Mouse (Mus musculus) kidney, embryonic 14.5 days (tissue): Measurements from ENCODE around the gene Hoxa1. TPM values are rescaled to one million over a fixed set of nuclear protein-coding genes. Genes with fewer than 3 reads are reported as not detected.

Experiments used
- ATAC-seq: fragments of 200-750 bp; cut with Nextera tagmentation; 2 replicates; pipeline ENCODE4 v1.8.0; 2017; ENCODE audit warnings: moderate number of reproducible peaks, mild to moderate bottlenecking, moderate TSS enrichment, moderate library complexity; ENCODE audit not compliant: low FRiP score, low TSS enrichment
- H3K27ac ChIP-seq: fragments of 300-500 bp; sonication (generic); 2 replicates; pipeline ENCODE4 v1.5.1; 2014; ENCODE audit warnings: low read depth, mild to moderate bottlenecking, low read length, moderate library complexity, mixed read lengths
- H3K27me3 ChIP-seq: fragments of 300-500 bp; sonication (generic); 2 replicates; pipeline ENCODE4 v1.6.1; 2014; ENCODE audit warnings: mild to moderate bottlenecking, low read length; ENCODE audit not compliant: control insufficient read depth, insufficient read depth
- H3K36me3 ChIP-seq: fragments of 300-500 bp; sonication (generic); 2 replicates; pipeline ENCODE4 v1.6.1; 2014; ENCODE audit warnings: low read length, mixed read lengths; ENCODE audit not compliant: control insufficient read depth, insufficient read depth
- H3K4me1 ChIP-seq: fragments of 300-500 bp; sonication (generic); 2 replicates; pipeline ENCODE4 v1.6.1; 2014; ENCODE audit warnings: low read length, mixed read lengths; ENCODE audit not compliant: control insufficient read depth, insufficient read depth
- H3K4me2 ChIP-seq: fragments of 300-500 bp; sonication (generic); replicated peaks from 2 replicates; pipeline ENCODE4 v1.6.1; 2014; ENCODE audit warnings: low read depth, mild to moderate bottlenecking, low read length
- H3K4me3 ChIP-seq: fragments of 300-500 bp; sonication (generic); 2 replicates; pipeline ENCODE4 v1.5.1; 2014; ENCODE audit warnings: mild to moderate bottlenecking, low read length
- H3K9ac ChIP-seq: fragments of 300-500 bp; sonication (generic); 2 replicates; pipeline ENCODE4 v1.6.1; 2014; ENCODE audit warnings: low read depth, mild to moderate bottlenecking, low read length, moderate library complexity
- H3K9me3 ChIP-seq: fragments of 300-500 bp; sonication (generic); 2 replicates; pipeline ENCODE4 v1.6.1; 2016; ENCODE audit warnings: low read length; ENCODE audit not compliant: control insufficient read depth
- WGBS: fragments of 180-500 bp; shearing (Covaris S2); extraction: QIAGEN DNeasy Blood & Tissue Kit; methylation state at CpG from one replicate; pipeline ENCODE4 v1.1.7; 2014; 5-methylcytosine and 5-hydroxymethylcytosine counted together
- polyA plus RNA-seq: library from polyadenylated mRNA; unstranded; fragments of >200 nt; fragmentation: Nextera tagmentation; extraction: Ambion mirVana; gene quantifications from 2 replicates; pipeline ENCODE4 v1.2.1, GENCODE M21; 2014

Hoxa1 gene
- polyA plus RNA-seq, 1 experiment from 2014 or later, result 0.64 TPM

GRCm38 (mm10) chr6:52191860-52192550 lies 33.9 kb upstream of the Hoxa1 start:
- Histone ChIP-seq H3K4me2 (peak overlapping the region; percentile 97), H3K4me3 (peak overlapping the region; percentile 57), H3K9me3 (no peaks in the 10 kb centered on the region), H3K27ac (peak overlapping the region; percentile 89), H3K27me3 (no peaks in the 10 kb centered on the region), H3K4me1 (peaks cover 68% of the 10 kb centered on the region), H3K36me3 (peaks cover 8% of the 10 kb centered on the region; the same call in 1 of the 2 replicates), H3K9ac (peak overlapping the region; percentile 88)
- WGBS, result under 1% methylated on average over 45 of the region's 55 CpGs
- peak; percentile 73 for ATAC-seq

GRCm38 (mm10) chr6:52190906-52191810 lies 33.0 kb upstream of the Hoxa1 start, which contains the start of gene Hoxa4:
TSS of gene Hoxa4 (minus strand) at chr6:52191753.
- Histone ChIP-seq H3K4me2 (peak within 1 kb of the TSS; percentile 97), H3K9me3 (no peaks in the 10 kb centered on the region), H3K9ac (peak within 1 kb of the TSS; percentile 88), H3K36me3 (peaks cover 16% of the 10 kb centered on the region; the same call in 1 of the 2 replicates), H3K27me3 (no peaks in the 10 kb centered on the region), H3K4me3 (peak within 1 kb of the TSS; percentile 57), H3K4me1 (peaks cover 65% of the 10 kb centered on the region), H3K27ac (peak within 1 kb of the TSS; percentile 95)
- peak; percentile 75 for ATAC-seq
- under 1% methylated on average over 69 of the region's 102 CpGs for WGBS

- Histone ChIP-seq H3K36me3 (peaks cover 20% of the 10 kb centered on the region; the same call in 1 of the 2 replicates), H3K4me1 (peaks cover 65% of the 10 kb centered on the region), H3K4me3 (peak overlapping the region; percentile 57), H3K4me2 (peak overlapping the region; percentile 97), H3K27ac (peak overlapping the region; percentile 95), H3K9ac (peak overlapping the region; percentile 88), H3K9me3 (no peaks in the 10 kb centered on the region), H3K27me3 (no peaks in the 10 kb centered on the region)
- WGBS, result 2% methylated on average over 23 of the region's 23 CpGs
- ATAC-seq, result no peak
Measured at GRCm38 (mm10) chr6:52190410-52190809, 32.3 kb upstream of the Hoxa1 start.

- H3K4me3 ChIP-seq, result peak overlapping the region; percentile 57; the same call in 1 of the 2 replicates
- H3K4me1 ChIP-seq, result peaks cover 66% of the 10 kb centered on the region
- H3K9me3 ChIP-seq, result no peaks in the 10 kb centered on the region
Measured at GRCm38 (mm10) chr6:52189909-52190308, 31.8 kb upstream of the Hoxa1 start.

GRCm38 (mm10) chr6:52189172-52189591 lies 31.1 kb upstream of the Hoxa1 start:
- WGBS, result 25% methylated on average over 5 of the region's 5 CpGs
- H3K27me3 ChIP-seq, result no peaks in the 10 kb centered on the region
- H3K27ac ChIP-seq, result peak overlapping the region; percentile 95; the same call in 1 of the 2 replicates
- H3K4me1 ChIP-seq, result peaks cover 66% of the 10 kb centered on the region
- peaks cover 20% of the 10 kb centered on the region; the same call in 1 of the 2 replicates for H3K36me3 ChIP-seq
- no peaks in the 10 kb centered on the region for H3K9me3 ChIP-seq
- 0 out of 2 replicates have a peak overlapping the region, but pooled peaks have one; percentile 1 for H3K4me2 ChIP-seq
- H3K9ac ChIP-seq, result no peak overlapping the region
- ATAC-seq, result no peak
- H3K4me3 ChIP-seq, result no peak overlapping the region

More at GRCm38 (mm10) chr6:52189909-52190308, 31.8 kb upstream of the Hoxa1 start:
- 19% methylated on average over 8 of the region's 8 CpGs for WGBS
- peaks cover 20% of the 10 kb centered on the region; the same call in 1 of the 2 replicates for H3K36me3 ChIP-seq
- peak overlapping the region; percentile 95 for H3K27ac ChIP-seq
- H3K27me3 ChIP-seq, result no peaks in the 10 kb centered on the region
- ATAC-seq, result no peak
- H3K4me2 ChIP-seq, result peak overlapping the region; percentile 97
- peak overlapping the region; percentile 88 for H3K9ac ChIP-seq

- Histone ChIP-seq H3K9ac (no peak overlapping the region), H3K36me3 (peaks cover 24% of the 10 kb centered on the region; the same call in 1 of the 2 replicates), H3K4me3 (no peak overlapping the region), H3K4me2 (no peak overlapping the region), H3K4me1 (peaks cover 72% of the 10 kb centered on the region), H3K27ac (peak overlapping the region; percentile 24; the same call in 1 of the 2 replicates), H3K9me3 (no peaks in the 10 kb centered on the region), H3K27me3 (no peaks in the 10 kb centered on the region)
- ATAC-seq, result no peak
- 64% methylated on average over 1 of the region's 1 CpGs for WGBS
Measured at GRCm38 (mm10) chr6:52186500-52186899, 28.4 kb upstream of the Hoxa1 start.

- WGBS, result 30% methylated on average over 3 of the region's 3 CpGs
- Histone ChIP-seq H3K9me3 (no peaks in the 10 kb centered on the region), H3K27me3 (no peaks in the 10 kb centered on the region), H3K4me3 (no peak overlapping the region), H3K4me1 (peaks cover 79% of the 10 kb centered on the region), H3K36me3 (peaks cover 29% of the 10 kb centered on the region; the same call in 1 of the 2 replicates), H3K9ac (peak overlapping the region; percentile 24; the same call in 1 of the 2 replicates), H3K27ac (peak overlapping the region; percentile 94; the same call in 1 of the 2 replicates), H3K4me2 (peak overlapping the region; percentile 25; the same call in 1 of the 2 replicates)
- no peak for ATAC-seq
Measured at GRCm38 (mm10) chr6:52185834-52186233, 27.7 kb upstream of the Hoxa1 start.

GRCm38 (mm10) chr6:52185222-52185621 lies 27.1 kb upstream of the Hoxa1 start:
- H3K27ac ChIP-seq, result peak overlapping the region; percentile 94; the same call in 1 of the 2 replicates
- H3K4me1 ChIP-seq, result peaks cover 79% of the 10 kb centered on the region
- H3K36me3 ChIP-seq, result peaks cover 29% of the 10 kb centered on the region; the same call in 1 of the 2 replicates
- H3K9ac ChIP-seq, result peak overlapping the region; percentile 24; the same call in 1 of the 2 replicates
- 2% methylated on average over 19 of the region's 19 CpGs for WGBS
- no peaks in the 10 kb centered on the region for H3K27me3 ChIP-seq
- ATAC-seq, result no peak
- peak overlapping the region; percentile 25 for H3K4me2 ChIP-seq
- no peaks in the 10 kb centered on the region for H3K9me3 ChIP-seq
- H3K4me3 ChIP-seq, result no peak overlapping the region
